Mouse (Mus musculus): ENCODE measurements around the gene Mocs2. TPM values are rescaled to one million over a fixed set of nuclear protein-coding genes. Genes with fewer than 3 reads are reported as not detected.

Gene Mocs2
- polyA plus RNA-seq (2015; fragmentation: Nextera tagmentation; extraction: Ambion mirVana): 125 and 126 TPM in 2 replicates

DNA sequence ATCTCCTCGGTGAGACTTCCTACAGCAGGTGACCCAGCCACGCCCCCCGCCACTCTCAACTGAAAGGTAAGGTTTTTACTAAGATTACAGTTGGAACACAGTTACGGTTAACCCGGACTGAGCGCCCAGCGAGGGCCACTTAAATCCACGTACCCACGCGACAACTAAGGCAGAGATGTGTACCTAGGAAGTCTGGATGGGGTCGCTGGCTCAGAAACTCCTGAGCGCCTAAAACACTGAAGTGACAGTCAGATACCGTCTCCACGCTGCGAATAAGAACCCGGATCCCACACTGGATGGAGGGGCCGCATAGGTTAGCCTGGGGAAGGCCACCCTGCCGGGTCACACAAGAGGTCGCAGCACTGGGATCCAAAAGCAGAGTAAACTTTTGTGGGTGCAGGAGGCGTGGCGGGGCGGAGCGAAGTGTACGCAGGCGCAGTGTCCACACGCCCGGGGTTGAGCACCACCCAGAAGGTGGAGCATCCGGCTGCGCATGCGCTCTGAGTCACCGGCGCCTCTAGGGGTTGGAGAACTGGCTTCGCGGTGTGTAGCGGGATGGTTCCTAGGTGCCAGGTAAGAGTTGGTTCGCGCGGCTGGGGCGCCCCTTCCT, at the start of gene Mocs2:
Gene Mocs2, plus strand, starts transcription at position 486 of the 610 bp plus-strand sequence.
- Histone ChIP-seq H3K27ac (replicated peaks) (no peak within 1 kb of the TSS), H3K9ac (peak within 1 kb of the TSS; percentile 62), H3K9me3 (no peaks in the 10 kb centered on the region), H3K36me3 (no peaks in the 10 kb centered on the region), H3K4me2 (peak within 1 kb of the TSS; percentile 88), H3K4me1 (replicated peaks) (peaks cover 15% of the 10 kb centered on the region; the same call in 1 of the 2 replicates), H3K27me3 (no peaks in the 10 kb centered on the region), H3K4me3 (peak within 1 kb of the TSS; percentile 66)
- peak; percentile 99 for ATAC-seq (ENCODE audit: low FRiP score, low read depth)
- under 1% methylated on average over 39 of the region's 39 CpGs for WGBS

DNA sequence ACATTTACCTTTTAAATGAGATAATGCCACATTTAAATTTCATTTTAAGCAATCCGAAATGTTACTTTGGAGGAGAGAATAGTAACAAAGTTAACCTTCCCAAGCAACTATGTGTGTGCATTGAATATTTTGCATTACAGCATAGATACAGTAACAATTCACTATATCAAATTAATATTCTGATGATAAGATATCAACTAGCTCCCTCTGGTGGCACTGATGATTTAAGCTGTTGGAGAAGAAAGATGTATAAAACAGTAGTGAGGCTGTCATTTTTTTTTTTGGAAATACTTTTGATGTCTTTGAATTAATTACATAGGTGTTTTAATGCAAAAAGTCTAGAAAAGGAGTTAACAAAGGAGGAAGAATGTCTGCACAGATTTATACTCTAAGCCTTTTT, 26.5 kb upstream of the Mocs2 start:
- ATAC-seq (ENCODE audit: low FRiP score, low read depth): no peak
- H3K4me1 ChIP-seq (replicated peaks): no peaks in the 10 kb centered on the region
- H3K27me3 ChIP-seq: no peaks in the 10 kb centered on the region
- no peak overlapping the region for H3K9ac ChIP-seq
- H3K36me3 ChIP-seq: no peaks in the 10 kb centered on the region
- no peak overlapping the region for H3K4me2 ChIP-seq
- H3K4me3 ChIP-seq: no peak overlapping the region
- 91% methylated on average over 1 of the region's 1 CpGs for WGBS
- H3K27ac ChIP-seq (replicated peaks): no peak overlapping the region
- H3K9me3 ChIP-seq: no peaks in the 10 kb centered on the region

DNA sequence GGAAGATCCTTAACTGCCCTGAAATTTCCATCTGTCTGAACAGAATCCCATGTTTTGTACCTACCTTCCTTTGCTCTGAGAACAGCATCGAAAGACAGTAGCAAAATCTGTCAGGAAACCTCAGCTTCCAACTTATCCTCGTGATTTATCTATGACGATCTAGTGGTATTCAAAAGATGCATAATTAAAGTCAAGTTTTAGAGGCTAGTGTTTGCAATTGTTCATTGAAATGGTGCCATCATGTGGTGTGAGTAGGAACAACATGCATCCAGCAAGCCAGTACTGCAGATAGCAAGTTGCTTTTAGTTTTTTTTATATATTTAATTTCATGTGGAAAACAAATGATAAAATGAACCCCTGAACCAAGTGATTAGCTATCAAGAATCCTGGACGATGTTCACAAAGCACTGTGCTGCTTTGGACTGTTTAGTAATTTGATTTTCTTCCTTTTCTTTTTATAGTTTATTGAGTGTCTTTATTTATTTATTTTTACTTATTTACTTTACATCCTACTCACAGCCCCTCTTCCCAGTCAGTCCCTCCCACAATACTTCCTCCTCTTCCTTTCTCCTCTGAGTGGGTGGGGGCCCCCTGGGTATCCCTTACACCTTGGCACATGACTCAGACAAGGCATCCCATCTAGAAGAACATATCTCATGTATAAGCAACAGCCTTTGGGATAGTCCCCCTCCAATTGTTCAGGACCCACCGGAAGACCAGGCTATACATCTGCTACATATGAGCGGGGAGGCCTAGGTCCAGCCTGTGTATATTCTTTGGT, 24.6 kb upstream of the Mocs2 start:
- WGBS: 44% methylated on average over 6 of the region's 6 CpGs
- no peak overlapping the region for H3K27ac ChIP-seq (replicated peaks)
- no peaks in the 10 kb centered on the region for H3K36me3 ChIP-seq
- ATAC-seq (ENCODE audit: low FRiP score, low read depth): peak; percentile 42; the same call in 1 of the 2 replicates
- no peak overlapping the region for H3K4me2 ChIP-seq
- no peaks in the 10 kb centered on the region for H3K27me3 ChIP-seq
- H3K4me1 ChIP-seq (replicated peaks): no peaks in the 10 kb centered on the region
- no peak overlapping the region for H3K4me3 ChIP-seq
- no peaks in the 10 kb centered on the region for H3K9me3 ChIP-seq
- no peak overlapping the region for H3K9ac ChIP-seq

DNA sequence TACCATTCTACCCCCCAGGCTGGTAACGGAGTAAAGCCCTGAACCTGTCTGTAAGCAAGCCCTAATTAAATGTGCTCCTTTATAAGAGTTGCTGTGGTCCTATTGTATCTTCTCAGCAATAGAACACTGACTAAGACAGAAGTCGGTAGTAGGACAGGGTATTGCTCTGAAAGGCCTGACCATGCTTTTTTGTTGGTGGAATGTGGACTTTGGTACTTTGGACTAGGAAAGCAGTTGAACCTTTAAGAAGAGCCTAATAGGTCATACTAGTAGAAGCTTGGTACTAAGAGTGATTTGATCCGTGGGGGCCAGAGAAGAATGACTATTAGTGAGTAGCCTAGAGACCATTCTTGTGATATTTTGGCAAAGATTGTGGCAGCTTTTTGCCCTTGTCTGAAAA, 16.2 kb upstream of the Mocs2 start:
- Histone ChIP-seq H3K4me1 (replicated peaks) (no peaks in the 10 kb centered on the region), H3K4me2 (no peak overlapping the region), H3K9ac (no peak overlapping the region), H3K27ac (replicated peaks) (no peak overlapping the region), H3K9me3 (no peaks in the 10 kb centered on the region), H3K27me3 (no peaks in the 10 kb centered on the region), H3K36me3 (no peaks in the 10 kb centered on the region), H3K4me3 (no peak overlapping the region)
- 83% methylated on average over 3 of the region's 3 CpGs for WGBS
- ATAC-seq (ENCODE audit: low FRiP score, low read depth): no peak

DNA sequence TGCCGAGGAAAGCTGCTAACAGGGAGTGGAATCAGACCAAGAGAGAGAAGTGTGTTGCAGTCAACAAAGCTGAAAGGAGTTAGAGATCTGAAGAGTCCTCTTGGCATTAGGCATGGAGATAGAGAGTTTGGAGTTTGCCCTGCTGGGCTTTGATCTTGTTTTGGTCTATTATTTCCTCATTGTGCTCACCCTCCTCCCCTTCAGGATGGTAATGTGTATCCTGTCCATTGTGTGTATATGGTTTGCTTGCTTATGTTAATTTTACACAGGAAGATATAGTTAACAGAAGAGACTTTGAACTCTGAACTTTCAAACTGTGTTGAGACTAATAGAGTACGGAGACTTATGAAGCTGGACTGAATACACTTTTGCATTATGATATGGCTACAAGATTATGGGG, 15.1 kb upstream of the Mocs2 start:
- no peak overlapping the region for H3K9ac ChIP-seq
- H3K27ac ChIP-seq (replicated peaks): no peak overlapping the region
- no peaks in the 10 kb centered on the region for H3K27me3 ChIP-seq
- no peak for ATAC-seq (ENCODE audit: low FRiP score, low read depth)
- no peak overlapping the region for H3K4me2 ChIP-seq
- no peaks in the 10 kb centered on the region for H3K9me3 ChIP-seq
- no peaks in the 10 kb centered on the region for H3K36me3 ChIP-seq
- H3K4me1 ChIP-seq (replicated peaks): no peaks in the 10 kb centered on the region
- no peak overlapping the region for H3K4me3 ChIP-seq
- 86% methylated on average over 2 of the region's 2 CpGs for WGBS

DNA sequence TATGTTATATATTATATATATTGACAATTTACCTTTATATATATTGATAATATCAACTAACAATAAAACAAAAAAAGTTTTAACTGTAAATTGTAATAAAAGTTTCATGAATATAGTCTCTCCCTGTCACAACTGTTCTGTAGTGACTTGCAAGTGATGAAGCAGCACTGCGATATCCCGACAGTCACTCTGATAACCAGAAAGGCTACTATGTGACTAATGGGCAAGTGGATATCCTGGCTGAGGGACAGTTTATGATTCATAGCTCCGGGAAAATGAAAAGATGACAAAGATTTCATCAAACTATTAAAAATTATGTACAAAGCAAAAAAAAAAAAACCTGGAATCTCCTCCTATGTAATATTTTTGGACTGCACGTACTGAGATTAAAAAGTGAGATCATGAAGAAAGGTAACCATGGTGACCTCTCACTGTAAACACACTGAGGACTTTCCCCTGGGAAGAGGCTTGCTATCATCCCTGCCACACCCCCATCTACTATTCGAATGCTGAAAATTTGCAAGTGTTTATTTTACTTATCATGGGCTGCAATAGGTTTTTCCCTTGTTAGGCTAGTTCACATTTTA, 8.3 kb upstream of the Mocs2 start:
- no peaks in the 10 kb centered on the region for H3K9me3 ChIP-seq
- H3K27ac ChIP-seq (replicated peaks): no peak overlapping the region
- no peak overlapping the region for H3K9ac ChIP-seq
- H3K36me3 ChIP-seq: no peaks in the 10 kb centered on the region
- no peaks in the 10 kb centered on the region for H3K4me1 ChIP-seq (replicated peaks)
- WGBS: 89% methylated on average over 5 of the region's 5 CpGs
- H3K4me3 ChIP-seq: no peak overlapping the region
- no peaks in the 10 kb centered on the region for H3K27me3 ChIP-seq
- no peak overlapping the region for H3K4me2 ChIP-seq
- no peak for ATAC-seq (ENCODE audit: low FRiP score, low read depth)

DNA sequence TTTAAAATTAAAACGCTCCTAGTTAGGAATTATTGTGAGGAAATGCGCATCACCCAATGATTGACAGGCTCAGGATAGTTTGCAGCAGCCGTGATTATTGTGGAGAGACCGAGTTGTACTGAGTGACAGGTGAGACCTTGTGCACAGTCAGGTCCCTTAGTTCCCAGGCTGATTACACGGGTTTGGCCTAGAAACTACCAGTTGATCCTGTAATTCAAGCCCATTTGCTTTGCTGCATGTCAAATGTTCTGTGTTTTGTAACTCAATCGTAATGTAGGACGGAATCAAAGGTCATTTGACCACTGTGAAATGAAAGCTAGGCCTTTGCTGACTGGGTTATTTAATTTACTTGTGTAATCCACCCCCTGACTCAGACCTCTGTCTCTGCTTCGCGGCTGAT, 477 bp downstream of the Mocs2 start:
- H3K4me1 ChIP-seq (replicated peaks): peaks cover 15% of the 10 kb centered on the region; the same call in 1 of the 2 replicates
- WGBS: 27% methylated on average over 9 of the region's 9 CpGs
- no peak overlapping the region for H3K27ac ChIP-seq (replicated peaks)

DNA sequence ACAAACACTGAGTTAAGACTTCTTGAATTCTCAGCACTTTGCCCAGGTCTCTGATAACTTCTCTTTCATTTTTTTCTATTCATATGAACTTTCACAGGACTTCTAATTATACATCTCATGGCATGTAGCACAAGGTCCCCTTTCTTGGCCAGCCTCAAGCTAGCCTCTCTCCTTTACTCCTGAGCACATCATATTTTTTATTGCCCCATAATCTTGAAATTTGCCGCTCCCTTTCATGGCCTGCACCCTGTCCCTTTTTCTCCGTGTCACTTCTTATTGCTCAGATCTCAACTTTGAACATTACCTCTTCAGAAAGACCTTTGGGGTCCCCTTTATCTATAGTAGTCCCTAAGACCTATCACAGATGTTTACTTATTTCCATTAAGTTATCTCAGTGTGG, 4.8 kb downstream of the Mocs2 start:
- no peak overlapping the region for H3K27ac ChIP-seq (replicated peaks)
- peaks cover 9% of the 10 kb centered on the region; the same call in 1 of the 2 replicates for H3K4me1 ChIP-seq (replicated peaks)
- no peaks in the 10 kb centered on the region for H3K27me3 ChIP-seq
- H3K9ac ChIP-seq: no peak overlapping the region
- no peak overlapping the region for H3K4me3 ChIP-seq
- no peak overlapping the region for H3K4me2 ChIP-seq
- ATAC-seq (ENCODE audit: low FRiP score, low read depth): no peak
- 97% methylated on average over 2 of the region's 2 CpGs for WGBS
- H3K9me3 ChIP-seq: no peaks in the 10 kb centered on the region
- peaks cover 27% of the 10 kb centered on the region for H3K36me3 ChIP-seq

More for the DNA sequence above, 477 bp downstream of the Mocs2 start:
- peak overlapping the region; percentile 62 for H3K9ac ChIP-seq
- no peaks in the 10 kb centered on the region for H3K9me3 ChIP-seq
- H3K4me3 ChIP-seq: peak overlapping the region; percentile 66
- no peaks in the 10 kb centered on the region for H3K36me3 ChIP-seq
- peak; percentile 76 for ATAC-seq (ENCODE audit: low FRiP score, low read depth)
- H3K4me2 ChIP-seq: peak overlapping the region; percentile 88
- H3K27me3 ChIP-seq: no peaks in the 10 kb centered on the region

DNA sequence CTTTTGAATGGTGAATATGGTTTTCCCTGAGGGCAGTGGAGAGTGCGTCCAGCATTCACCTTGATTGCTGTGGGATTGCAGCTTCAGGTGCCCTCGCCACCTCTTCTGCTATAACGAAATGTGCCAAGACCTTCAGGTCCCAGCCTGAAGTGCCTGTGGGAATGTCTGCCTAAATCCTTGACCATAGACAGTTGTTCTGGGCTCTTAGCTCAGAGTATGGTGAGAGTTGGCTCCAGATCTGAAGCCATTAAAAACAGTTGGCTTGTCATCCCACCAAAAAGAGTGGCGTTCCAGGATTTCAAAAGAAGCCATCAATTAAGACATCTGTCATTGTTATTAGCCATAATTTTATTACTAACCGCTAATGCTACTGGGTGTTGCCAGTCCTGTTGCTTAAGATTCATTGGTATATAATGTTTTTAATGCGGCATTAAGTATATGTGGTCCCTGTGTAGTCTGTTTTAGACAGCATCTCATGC, 7.4 kb downstream of the Mocs2 start:
- Histone ChIP-seq H3K9ac (no peak overlapping the region), H3K27ac (replicated peaks) (no peak overlapping the region), H3K36me3 (peaks cover 35% of the 10 kb centered on the region), H3K4me1 (replicated peaks) (no peaks in the 10 kb centered on the region), H3K27me3 (no peaks in the 10 kb centered on the region), H3K4me3 (no peak overlapping the region), H3K4me2 (no peak overlapping the region), H3K9me3 (no peaks in the 10 kb centered on the region)
- WGBS: 95% methylated on average over 6 of the region's 6 CpGs
- ATAC-seq (ENCODE audit: low FRiP score, low read depth): no peak

DNA sequence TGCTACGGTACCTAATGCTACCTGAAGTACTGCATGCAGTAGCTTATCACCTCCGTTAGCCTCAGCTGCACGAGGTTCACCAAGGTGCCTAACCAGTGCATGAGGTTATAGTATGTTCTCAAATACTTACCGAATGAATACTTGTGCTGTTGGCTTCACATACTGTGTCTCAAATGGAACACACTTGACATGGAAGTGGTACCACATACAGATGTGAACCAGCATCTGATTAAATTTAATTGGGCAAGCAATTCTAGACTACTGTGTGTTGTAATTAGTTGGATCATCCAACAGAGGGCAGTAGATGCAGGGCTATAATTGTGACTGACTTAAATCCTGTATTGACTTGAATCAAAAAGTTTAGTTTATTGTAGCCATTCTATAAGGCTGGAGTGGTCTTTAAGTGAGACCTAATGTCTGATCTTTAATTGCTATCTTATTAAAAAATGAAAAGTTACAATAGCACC, 13.4 kb downstream of the Mocs2 start:
- Histone ChIP-seq H3K4me3 (no peak overlapping the region), H3K9ac (no peak overlapping the region), H3K36me3 (peaks cover 23% of the 10 kb centered on the region), H3K27ac (replicated peaks) (no peak overlapping the region), H3K4me2 (no peak overlapping the region), H3K27me3 (no peaks in the 10 kb centered on the region), H3K4me1 (replicated peaks) (no peaks in the 10 kb centered on the region), H3K9me3 (no peaks in the 10 kb centered on the region)
- peak; percentile 62; the same call in 1 of the 2 replicates for ATAC-seq (ENCODE audit: low FRiP score, low read depth)
- WGBS: 79% methylated on average over 4 of the region's 4 CpGs

DNA sequence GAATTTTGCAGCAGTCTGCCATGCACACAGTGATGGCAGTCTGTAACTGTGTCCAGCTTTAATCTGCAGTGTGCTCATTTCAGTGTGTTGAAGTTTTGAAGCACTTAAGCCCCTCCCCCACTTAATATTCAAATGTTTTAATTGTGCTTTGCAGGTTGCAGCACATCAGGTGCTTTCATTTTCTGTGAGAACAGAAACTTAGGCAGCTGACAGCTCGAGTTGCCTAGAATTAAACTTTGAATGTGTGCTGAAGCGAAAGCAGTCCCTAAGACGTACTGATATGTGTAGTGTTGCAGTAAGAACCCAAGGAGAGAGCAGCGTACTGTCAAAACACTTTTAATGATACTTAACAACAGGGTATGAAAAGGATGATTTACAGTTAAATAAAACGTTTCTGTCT, 14.7 kb downstream of the Mocs2 start:
- Histone ChIP-seq H3K27ac (replicated peaks) (no peak overlapping the region), H3K9ac (no peak overlapping the region), H3K36me3 (peaks cover 12% of the 10 kb centered on the region; the same call in 1 of the 2 replicates), H3K27me3 (no peaks in the 10 kb centered on the region), H3K4me3 (no peak overlapping the region), H3K9me3 (no peaks in the 10 kb centered on the region), H3K4me1 (replicated peaks) (no peaks in the 10 kb centered on the region), H3K4me2 (no peak overlapping the region)
- WGBS: 79% methylated on average over 5 of the region's 5 CpGs
- no peak for ATAC-seq (ENCODE audit: low FRiP score, low read depth)

DNA sequence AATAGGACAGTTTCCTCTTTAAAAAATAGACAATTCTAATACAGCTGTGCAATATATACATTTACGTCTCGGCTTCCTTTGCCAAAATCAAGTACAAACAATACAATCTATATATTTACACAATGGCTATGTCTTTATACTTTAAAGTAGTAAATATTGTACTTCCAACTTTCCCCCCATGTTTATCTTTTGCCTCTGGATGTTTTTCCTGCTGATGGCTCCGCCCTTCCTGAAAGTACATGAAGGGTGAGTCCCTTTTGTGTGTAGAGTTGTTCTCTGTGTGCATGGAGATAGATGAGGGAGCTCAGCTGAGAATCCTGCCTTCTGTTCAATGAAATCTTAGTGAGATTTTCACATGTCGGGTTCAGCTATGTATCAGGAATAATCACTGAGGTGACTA, 15.3 kb downstream of the Mocs2 start:
- ATAC-seq (ENCODE audit: low FRiP score, low read depth): no peak
- H3K4me3 ChIP-seq: no peak overlapping the region
- H3K4me1 ChIP-seq (replicated peaks): peaks cover 6% of the 10 kb centered on the region
- no peak overlapping the region for H3K4me2 ChIP-seq
- peaks cover 6% of the 10 kb centered on the region; the same call in 1 of the 2 replicates for H3K36me3 ChIP-seq
- 91% methylated on average over 4 of the region's 4 CpGs for WGBS
- H3K9me3 ChIP-seq: no peaks in the 10 kb centered on the region
- H3K27ac ChIP-seq (replicated peaks): no peak overlapping the region
- no peak overlapping the region for H3K9ac ChIP-seq
- no peaks in the 10 kb centered on the region for H3K27me3 ChIP-seq
